Comparison of ENCODE assay signal across 9 mouse cellular contexts in genomic region chr2:151937893-151938292, GRCm38 (mm10). TPM values are rescaled to one million over a fixed set of nuclear protein-coding genes. Genes with fewer than 3 reads are reported as not detected.
A peak's percentile ranks its signal among the peaks of the same experiment; 100 is the strongest.
DNase-seq lines count a peak whose midpoint lies in the region; ATAC-seq and TF ChIP-seq lines count a peak whose summit lies in the region.
"Had no signal": no experiment of that assay in that cellular context is flagged by ENCODE, and none has a peak within 500 bp of the region (broad histone marks: within the 10 kb centered on the region; RNA-seq: fewer than 3 reads in every experiment).

No protein-coding gene starts in this region.

- WGBS in limb, embryonic 11.5 days = 63% methylated on average over 3 of the region's 3 CpGs
- 80% methylated on average over 3 of the region's 3 CpGs for WGBS in limb, embryonic 10.5 days
- WGBS in stomach, postnatal 0 days = 31% methylated on average over 3 of the region's 3 CpGs

- no peak overlapping the region for H3K4me2 ChIP-seq in limb, embryonic 11.5 days (ENCODE audit: low read depth, severe bottlenecking)
- no peak overlapping the region for H3K4me2 ChIP-seq in stomach, postnatal 0 days (replicated peaks; ENCODE audit: low read depth)
- H3K4me2 ChIP-seq: heart, embryonic 15.5 days; midbrain, embryonic 12.5 days had no signal

- no peak overlapping the region for H3K27ac ChIP-seq in limb, embryonic 11.5 days (replicated peaks; ENCODE audit: low read depth, low read length)
- H3K27ac ChIP-seq in limb, embryonic 10.5 days = no peak overlapping the region
- no peak overlapping the region for H3K27ac ChIP-seq in gastrocnemius, adult 2 months
- no peak overlapping the region for H3K27ac ChIP-seq in stomach, postnatal 0 days (replicated peaks)
- H3K27ac ChIP-seq: heart, embryonic 15.5 days; midbrain, embryonic 12.5 days had no signal

- H3K4me3 ChIP-seq in limb, embryonic 11.5 days (ENCODE audit: low read depth, low read length) = no peak overlapping the region
- H3K4me3 ChIP-seq in limb, embryonic 10.5 days = no peak overlapping the region
- no peak overlapping the region for H3K4me3 ChIP-seq in gastrocnemius, adult 2 months
- no peak overlapping the region for H3K4me3 ChIP-seq in stomach, postnatal 0 days (ENCODE audit: low read depth, low read length)
- H3K4me3 ChIP-seq: heart, embryonic 15.5 days; midbrain, embryonic 12.5 days had no signal

- no peaks in the 10 kb centered on the region for H3K36me3 ChIP-seq in limb, embryonic 11.5 days (ENCODE audit: control insufficient read depth, insufficient read depth, low read length)
- H3K36me3 ChIP-seq in limb, embryonic 10.5 days = no peaks in the 10 kb centered on the region
- no peaks in the 10 kb centered on the region for H3K36me3 ChIP-seq in stomach, postnatal 0 days (ENCODE audit: control insufficient read depth, insufficient read depth, low read length)
- H3K36me3 ChIP-seq: heart, embryonic 15.5 days; midbrain, embryonic 12.5 days had no signal

- TF ChIP-seq EP300 in stomach, postnatal 0 days (optimal IDR thresholded peaks at IDR 0.05) = no peak

- no peak overlapping the region for H3K9ac ChIP-seq in limb, embryonic 11.5 days (ENCODE audit: low read length)
- H3K9ac ChIP-seq in stomach, postnatal 0 days (ENCODE audit: low read length) = no peak overlapping the region
- H3K9ac ChIP-seq: heart, embryonic 15.5 days; midbrain, embryonic 12.5 days had no signal

- DNase-seq in limb, embryonic 11.5 days (ENCODE audit: low spot score) = peak; percentile 57
- DNase-seq in limb, embryonic 10.5 days (ENCODE audit: low spot score) = no peak
- DNase-seq in adrenal gland, postnatal 25 days = peak; percentile 51
- DNase-seq in gastrocnemius, adult 2 months = peak; percentile 92
- peak; percentile 33 for DNase-seq in stomach, postnatal 0 days (ENCODE audit: low spot score)
- no peak for DNase-seq in layer of hippocampus, adult 9-10 months (ENCODE audit: low spot score)
- no peak for DNase-seq in urinary bladder, postnatal 4 days (ENCODE audit: low spot score in 2 of 2)

- intact Hi-C loops in gastrocnemius, adult 2 months (cut with DNase I) = loop anchor here (10.0 kb wide), 1 partner anchor 147 kb away; the partner anchor contains the start of gene Scrt2

- 0 out of 2 replicates have a peak, but pooled peaks cover 3% of the 10 kb centered on the region for H3K27me3 ChIP-seq in limb, embryonic 11.5 days (ENCODE audit: control insufficient read depth, insufficient read depth, low read length)
- H3K27me3 ChIP-seq in limb, embryonic 10.5 days (ENCODE audit: low read depth, poor library complexity, severe bottlenecking) = no peaks in the 10 kb centered on the region
- no peaks in the 10 kb centered on the region for H3K27me3 ChIP-seq in stomach, postnatal 0 days (ENCODE audit: control insufficient read depth, insufficient read depth, low read length)
- H3K27me3 ChIP-seq: midbrain, embryonic 12.5 days had no signal

- ATAC-seq in limb, embryonic 11.5 days (ENCODE audit: insufficient number of reproducible peaks, low FRiP score, low TSS enrichment, low read depth) = no peak
- ATAC-seq in stomach, postnatal 0 days (ENCODE audit: low FRiP score, low TSS enrichment) = no peak

- H3K9me3 ChIP-seq in limb, embryonic 11.5 days (ENCODE audit: control insufficient read depth, low read length) = no peaks in the 10 kb centered on the region
- H3K9me3 ChIP-seq in limb, embryonic 10.5 days (replicated peaks) = no peaks in the 10 kb centered on the region
- H3K9me3 ChIP-seq in stomach, postnatal 0 days (ENCODE audit: control insufficient read depth, low read length) = no peaks in the 10 kb centered on the region
- H3K9me3 ChIP-seq: heart, embryonic 15.5 days; midbrain, embryonic 12.5 days had no signal

- 0 out of 2 replicates have a peak, but pooled peaks cover 2% of the 10 kb centered on the region for H3K4me1 ChIP-seq in limb, embryonic 11.5 days (ENCODE audit: control insufficient read depth, insufficient read depth, low read length)
- peaks cover 13% of the 10 kb centered on the region for H3K4me1 ChIP-seq in limb, embryonic 10.5 days
- H3K4me1 ChIP-seq in stomach, postnatal 0 days (replicated peaks; ENCODE audit: control insufficient read depth, insufficient read depth) = no peaks in the 10 kb centered on the region

- TF ChIP-seq CTCF in gastrocnemius, adult 2 months (IDR thresholded peaks at IDR 0.05) = no peak
- no peak for TF ChIP-seq CTCF in stomach, postnatal 0 days (IDR thresholded peaks at IDR 0.05; ENCODE audit: low read depth)

RNA-seq across cellular contexts. Expression of gene Angpt4, which starts 26.9 kb away (rescaled TPM):
- 0.23 TPM in 1 of 2 replicates, not detected in the other for polyA plus RNA-seq in limb, embryonic 11.5 days (2014; fragmentation: Nextera tagmentation; extraction: Ambion mirVana)
- polyA plus RNA-seq in limb, embryonic 10.5 days (2016; fragmentation: Nextera tagmentation; extraction: Ambion mirVana) = 0.46 and 0.48 TPM in 2 replicates
- not detected in 2 replicates for total RNA-seq in adrenal gland, postnatal 25 days (2021)
- total RNA-seq in gastrocnemius, adult 2 months (2021) = under 1 TPM in 1 of 2 experiments, not detected in 1; 0.20 TPM
- polyA plus RNA-seq in stomach, postnatal 0 days (2015; fragmentation: Nextera tagmentation; extraction: Ambion mirVana) = 0.42 and 0.45 TPM in 2 replicates

RNA-seq across cellular contexts. Expression of gene Fam110a, which starts 42.1 kb away (rescaled TPM):
- 31.7 and 32.9 TPM in 2 replicates for polyA plus RNA-seq in limb, embryonic 11.5 days (2014; fragmentation: Nextera tagmentation; extraction: Ambion mirVana)
- polyA plus RNA-seq in limb, embryonic 10.5 days (2016; fragmentation: Nextera tagmentation; extraction: Ambion mirVana) = 35.0 and 37.9 TPM in 2 replicates
- total RNA-seq in adrenal gland, postnatal 25 days (2021) = 8.8 and 12.7 TPM in 2 replicates
- total RNA-seq in gastrocnemius, adult 2 months (2021) = 1 to 10 TPM; 1.8 to 2.6 TPM
- 29.9 and 33.7 TPM in 2 replicates for polyA plus RNA-seq in stomach, postnatal 0 days (2015; fragmentation: Nextera tagmentation; extraction: Ambion mirVana)

RNA-seq across cellular contexts. Expression of gene Slc52a3, which starts 58.4 kb away (rescaled TPM):
- 0.82 and 0.88 TPM in 2 replicates for polyA plus RNA-seq in limb, embryonic 11.5 days (2014; fragmentation: Nextera tagmentation; extraction: Ambion mirVana)
- polyA plus RNA-seq in limb, embryonic 10.5 days (2016; fragmentation: Nextera tagmentation; extraction: Ambion mirVana) = 0.77 and 1.3 TPM in 2 replicates
- 2.3 and 2.6 TPM in 2 replicates for total RNA-seq in adrenal gland, postnatal 25 days (2021)
- total RNA-seq in gastrocnemius, adult 2 months (2021) = 1 to 10 TPM in 1 of 2 experiments, under 1 TPM in 1; 0.69 to 1.6 TPM
- 22.2 and 24.9 TPM in 2 replicates for polyA plus RNA-seq in stomach, postnatal 0 days (2015; fragmentation: Nextera tagmentation; extraction: Ambion mirVana)

Comparison
In these comparisons a context has a peak if more than half of its experiments do, and no peak if none do; other contexts are left out.
1. DNase-seq: peak in limb, embryonic 11.5 days (single experiment), adrenal gland, postnatal 25 days (single experiment), gastrocnemius, adult 2 months (single experiment) and stomach, postnatal 0 days (single experiment); none in limb, embryonic 10.5 days (single experiment), layer of hippocampus, adult 9-10 months (single experiment) and urinary bladder, postnatal 4 days (0 of 2).
2. RNA of gene Slc52a3, which starts 58.4 kb away (polyA plus RNA-seq): 22.2 to 24.9 TPM in stomach, postnatal 0 days; 0.77 to 1.3 TPM in limb, embryonic 10.5 days and 0.82 to 0.88 TPM in limb, embryonic 11.5 days; every median in the first group is over 10 times any median in the second.